Mouse (Mus musculus) C2C12 (cell line): ENCODE results near the gene Lyg1.

ENCODE experiments used
- CEBPB ChIP-seq: IDR thresholded peaks from one replicate; pipeline ENCODE4 v1.6.1; 2011; ENCODE audit warnings: low read depth, mild to moderate bottlenecking, control low read depth, moderate library complexity
- CTCF ChIP-seq: IDR thresholded peaks from one replicate; pipeline ENCODE4 v1.5.1; 2011; ENCODE audit not compliant: control insufficient read depth, insufficient read depth, insufficient read length
- FOSL1 ChIP-seq: IDR thresholded peaks from one replicate; pipeline ENCODE4 v1.8.0; 2011; ENCODE audit warnings: mild to moderate bottlenecking, low read length; ENCODE audit not compliant: poor library complexity, insufficient read depth, severe bottlenecking
- MAX ChIP-seq: IDR thresholded peaks from one replicate; pipeline ENCODE4 v1.6.1; 2011; ENCODE audit warnings: mild to moderate bottlenecking, control low read depth
- MYOD1 ChIP-seq: IDR thresholded peaks from one replicate; pipeline ENCODE4 v1.6.1; 2011; ENCODE audit warnings: low read depth; ENCODE audit not compliant: control insufficient read depth, insufficient read length
- MYOG ChIP-seq: IDR thresholded peaks from one replicate; pipeline ENCODE4 v1.6.1; 2011; ENCODE audit not compliant: control insufficient read depth, insufficient read length; ENCODE audit errors: extremely low read depth
- USF1 ChIP-seq: IDR thresholded peaks from one replicate; pipeline ENCODE4 v1.6.1; 2011; ENCODE audit warnings: low read depth, mild to moderate bottlenecking, control low read depth, moderate library complexity

- TF ChIP-seq CTCF (no peak), MAX (no peak), USF1 (no peak), FOSL1 (no peak), CEBPB (no peak), MYOD1 (no peak), MYOG (no peak)
Observed at GRCm38 (mm10) chr1:37998371-37999199, 41.0 kb upstream of the Lyg1 start.
